26 mouse cellular contexts compared by ENCODE assay signal in genomic region chr4:114423084-114423483, GRCm38 (mm10). TPM values are rescaled to one million over a fixed set of nuclear protein-coding genes. Genes with fewer than 3 reads are reported as not detected.
A peak's percentile ranks its signal among the peaks of the same experiment; 100 is the strongest.
DNase-seq lines count a peak whose midpoint lies in the region; ATAC-seq and TF ChIP-seq lines count a peak whose summit lies in the region.
"Had no signal": no experiment of that assay in that cellular context is flagged by ENCODE, and none has a peak within 500 bp of the region (broad histone marks: within the 10 kb centered on the region; RNA-seq: fewer than 3 reads in every experiment).

No protein-coding gene starts in this region.

- 28% methylated on average over 6 of the region's 6 CpGs for WGBS in stomach, embryonic 14.5 days
- 35% methylated on average over 6 of the region's 6 CpGs for WGBS in stomach, postnatal 0 days
- 21% methylated on average over 6 of the region's 6 CpGs for WGBS in limb, embryonic 13.5 days

- H3K4me1 ChIP-seq in stomach, embryonic 14.5 days (ENCODE audit: control insufficient read depth, insufficient read depth, low read length), result no peaks in the 10 kb centered on the region; the same call in 1 of the 2 replicates
- H3K4me1 ChIP-seq in stomach, postnatal 0 days (replicated peaks; ENCODE audit: control insufficient read depth, insufficient read depth), result no peaks in the 10 kb centered on the region; the same call in 1 of the 2 replicates
- peaks cover 26% of the 10 kb centered on the region for H3K4me1 ChIP-seq in limb, embryonic 13.5 days
- H3K4me1 ChIP-seq: hindbrain, embryonic 12.5 days; neural tube, embryonic 13.5 days had no signal

- no peak overlapping the region for H3K9ac ChIP-seq in stomach, embryonic 14.5 days (replicated peaks; ENCODE audit: low read depth, low read length)
- H3K9ac ChIP-seq in stomach, postnatal 0 days (ENCODE audit: low read length), result no peak overlapping the region
- no peak overlapping the region for H3K9ac ChIP-seq in limb, embryonic 13.5 days
- H3K9ac ChIP-seq: forebrain, embryonic 12.5 days; hindbrain, embryonic 12.5 days; limb, embryonic 15.5 days; liver, embryonic 14.5 days; neural tube, embryonic 13.5 days had no signal

- no peaks in the 10 kb centered on the region for H3K27me3 ChIP-seq in stomach, embryonic 14.5 days (ENCODE audit: control insufficient read depth, insufficient read depth, low read length)
- 0 out of 2 replicates have a peak, but pooled peaks cover 2% of the 10 kb centered on the region for H3K27me3 ChIP-seq in stomach, postnatal 0 days (ENCODE audit: control insufficient read depth, insufficient read depth, low read length)
- H3K27me3 ChIP-seq in limb, embryonic 13.5 days, result peaks cover 53% of the 10 kb centered on the region
- H3K27me3 ChIP-seq: forebrain, embryonic 12.5 days; hindbrain, embryonic 12.5 days; neural tube, embryonic 13.5 days had no signal

- H3K4me3 ChIP-seq in layer of hippocampus, adult 2 months, result no peak overlapping the region
- H3K4me3 ChIP-seq in stomach, embryonic 14.5 days (ENCODE audit: low read depth, low read length), result no peak overlapping the region
- H3K4me3 ChIP-seq in stomach, postnatal 0 days (ENCODE audit: low read depth, low read length), result no peak overlapping the region
- H3K4me3 ChIP-seq in limb, embryonic 13.5 days, result no peak overlapping the region
- H3K4me3 ChIP-seq: forebrain, embryonic 12.5 days; heart, adult 2 months; hindbrain, embryonic 12.5 days; left cerebral cortex, adult 2 months; limb, embryonic 15.5 days; midbrain, embryonic 10.5 days; myocyte; neural tube, embryonic 13.5 days had no signal

- H3K4me2 ChIP-seq in stomach, embryonic 14.5 days (replicated peaks; ENCODE audit: low read depth, low read length), result no peak overlapping the region
- no peak overlapping the region for H3K4me2 ChIP-seq in stomach, postnatal 0 days (replicated peaks; ENCODE audit: low read depth)
- H3K4me2 ChIP-seq in limb, embryonic 13.5 days (replicated peaks), result peak overlapping the region; percentile 17; the same call in 1 of the 2 replicates
- H3K4me2 ChIP-seq: forebrain, embryonic 12.5 days; hindbrain, embryonic 12.5 days; limb, embryonic 15.5 days; neural tube, embryonic 13.5 days had no signal

- TF ChIP-seq CTCF in layer of hippocampus, adult 2 months (conservative IDR thresholded peaks at IDR 0.05), result no peak
- no peak for TF ChIP-seq CTCF in stomach, postnatal 0 days (IDR thresholded peaks at IDR 0.05; ENCODE audit: low read depth)

- no peaks in the 10 kb centered on the region for H3K9me3 ChIP-seq in stomach, embryonic 14.5 days (ENCODE audit: control insufficient read depth, low read depth, low read length)
- H3K9me3 ChIP-seq in stomach, postnatal 0 days (ENCODE audit: control insufficient read depth, low read length), result no peaks in the 10 kb centered on the region
- H3K9me3 ChIP-seq in limb, embryonic 13.5 days, result no peaks in the 10 kb centered on the region
- H3K9me3 ChIP-seq: forebrain, embryonic 12.5 days; hindbrain, embryonic 12.5 days; limb, embryonic 15.5 days; midbrain, embryonic 10.5 days; neural tube, embryonic 13.5 days had no signal

- ATAC-seq in stomach, embryonic 14.5 days (ENCODE audit: insufficient number of reproducible peaks, insufficient read depth, low FRiP score, low read depth), result peak; percentile 23; the same call in 1 of the 2 replicates
- no peak for ATAC-seq in stomach, postnatal 0 days (ENCODE audit: low FRiP score, low TSS enrichment)
- peak; percentile 43; the same call in 1 of the 2 replicates for ATAC-seq in limb, embryonic 13.5 days (ENCODE audit: low FRiP score, low read depth)
- ATAC-seq: midbrain, embryonic 16.5 days had no signal

- no peak for DNase-seq in layer of hippocampus, adult 2 months (ENCODE audit: low spot score in 2 of 2)
- DNase-seq in layer of hippocampus, adult 8-10 months (ENCODE audit: low spot score in 2 of 2), result no peak
- DNase-seq in stomach, postnatal 0 days (ENCODE audit: low spot score), result no peak
- no peak for DNase-seq in adrenal gland, postnatal 10 days
- DNase-seq in gastrocnemius, adult 8-10 months (ENCODE audit: low spot score in 2 of 2), result no peak
- DNase-seq: adrenal gland, adult 2 months; cerebellum, adult 2 months; cerebellum, postnatal 25 days; embryo, embryonic 11 days; gastrocnemius, postnatal 10 days; heart, adult 2 months; kidney, adult 18-20 months; kidney, postnatal 4 days; thymus, postnatal 25 days had no signal

- no peaks in the 10 kb centered on the region for H3K36me3 ChIP-seq in stomach, embryonic 14.5 days (ENCODE audit: control insufficient read depth, insufficient read depth, low read length)
- H3K36me3 ChIP-seq in stomach, postnatal 0 days (ENCODE audit: control insufficient read depth, insufficient read depth, low read length), result no peaks in the 10 kb centered on the region
- no peaks in the 10 kb centered on the region for H3K36me3 ChIP-seq in limb, embryonic 13.5 days
- H3K36me3 ChIP-seq: forebrain, embryonic 12.5 days; hindbrain, embryonic 12.5 days; limb, embryonic 15.5 days; midbrain, embryonic 10.5 days; neural tube, embryonic 13.5 days had no signal

- TF ChIP-seq EP300 in stomach, postnatal 0 days (optimal IDR thresholded peaks at IDR 0.05), result no peak

- peak overlapping the region; percentile 51; the same call in 1 of the 2 replicates for H3K27ac ChIP-seq in layer of hippocampus, adult 2 months
- no peak overlapping the region for H3K27ac ChIP-seq in stomach, embryonic 14.5 days (ENCODE audit: low read length)
- H3K27ac ChIP-seq in stomach, postnatal 0 days (replicated peaks), result no peak overlapping the region
- H3K27ac ChIP-seq in limb, embryonic 13.5 days, result no peak overlapping the region
- H3K27ac ChIP-seq: forebrain, embryonic 12.5 days; heart, adult 2 months; hindbrain, embryonic 12.5 days; left cerebral cortex, adult 2 months; limb, embryonic 15.5 days; liver, embryonic 14.5 days; midbrain, embryonic 10.5 days; neural tube, embryonic 13.5 days had no signal

RNA-seq across cellular contexts. Expression of gene Trabd2b, which starts 16.6 kb away (rescaled TPM):
- total RNA-seq in layer of hippocampus, adult 2 months (2021), result 1 to 10 TPM; 1.5 to 1.6 TPM
- total RNA-seq in layer of hippocampus, adult 8-10 months (2022), result 1 to 10 TPM; 1.8 to 2.1 (median 2.1) TPM
- polyA plus RNA-seq in stomach, embryonic 14.5 days (2014; fragmentation: Nextera tagmentation; extraction: Ambion mirVana), result 0.93 and 0.98 TPM in 2 replicates
- polyA plus RNA-seq in stomach, postnatal 0 days (2015; fragmentation: Nextera tagmentation; extraction: Ambion mirVana), result 0.59 and 0.61 TPM in 2 replicates
- polyA plus RNA-seq in limb, embryonic 13.5 days (2015; fragmentation: Nextera tagmentation; extraction: Ambion mirVana), result 2.0 and 2.3 TPM in 2 replicates
- total RNA-seq in adrenal gland, postnatal 10 days (2021), result 1 to 10 TPM; 1.7 to 1.8 TPM
- 1 to 10 TPM in 3 of 4 experiments, under 1 TPM in 1; 0.99 to 1.9 (median 1.2) TPM for total RNA-seq in gastrocnemius, adult 8-10 months (2022)
- total RNA-seq: MEL had no signal
